Mouse (Mus musculus): Measurements from ENCODE around the gene Arhgef7.

DNA sequence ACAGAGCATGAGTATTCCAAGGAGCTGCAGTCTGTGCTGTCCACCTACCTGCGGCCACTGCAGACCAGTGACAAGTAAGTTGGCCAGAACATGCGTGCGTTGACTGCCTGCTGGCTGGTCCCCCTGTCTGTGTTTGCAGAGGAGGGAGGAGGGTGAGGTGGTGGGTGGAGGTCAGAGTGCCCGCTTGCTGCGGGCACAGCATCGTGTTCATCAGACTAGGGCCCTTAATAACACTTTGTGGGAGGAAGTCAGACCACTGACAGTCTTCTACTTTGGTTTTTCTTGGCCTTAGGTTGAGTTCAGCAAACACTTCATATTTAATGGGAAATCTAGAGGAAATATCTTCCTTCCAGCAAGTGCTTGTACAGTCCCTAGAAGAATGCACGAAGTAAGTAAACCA is 73.0 kb downstream of the Arhgef7 start:
- TF ChIP-seq POLR2A (IDR thresholded peaks at IDR 0.05; ENCODE audit: extremely low read depth, insufficient read depth, low read length): no peak
- no peak for TF ChIP-seq CTCF (IDR thresholded peaks at IDR 0.05; ENCODE audit: low read depth, low read length)

All from liver, adult 2 months (tissue).